Comparison of ENCODE assay signal across 11 mouse cellular contexts in the genomic region with DNA sequence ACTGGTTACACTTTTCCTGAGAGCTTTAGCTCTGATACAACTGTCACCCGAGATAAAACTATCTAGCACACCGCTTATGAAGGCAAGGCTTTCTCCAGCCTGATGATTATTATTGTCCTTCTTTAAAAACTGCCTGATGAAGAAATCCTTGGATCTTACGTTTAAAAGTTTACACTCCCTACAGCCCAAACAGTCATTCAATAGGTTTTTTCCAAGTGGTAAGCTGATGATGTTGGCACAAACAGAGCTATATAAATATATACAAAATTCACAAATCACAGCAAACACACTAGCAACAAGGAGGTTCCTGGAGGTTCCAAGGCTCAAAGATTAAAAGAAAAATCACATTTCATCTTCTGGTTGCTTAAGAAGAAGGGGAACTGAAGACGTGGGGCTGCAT. TPM values are rescaled to one million over a fixed set of nuclear protein-coding genes. Genes with fewer than 3 reads are reported as not detected.
DNase-seq lines count a peak whose midpoint lies in the region; ATAC-seq and TF ChIP-seq lines count a peak whose summit lies in the region.
"Had no signal": no experiment of that assay in that cellular context is flagged by ENCODE, and none has a peak within 500 bp of the region (broad histone marks: within the 10 kb centered on the region; RNA-seq: fewer than 3 reads in every experiment).

No protein-coding gene starts in this region.

- TF ChIP-seq POLR2A in olfactory bulb, adult 2 months (IDR thresholded peaks at IDR 0.05; ENCODE audit: insufficient read depth, low read depth, low read length) = no peak

- no peak for DNase-seq in embryonic facial prominence, embryonic 10.5 days (ENCODE audit: low spot score)
- DNase-seq in liver, embryonic 11.5 days (ENCODE audit: low spot score) = no peak
- DNase-seq in liver = no peak
- DNase-seq in adrenal gland, postnatal 36 days = no peak
- DNase-seq in urinary bladder, postnatal 25 days (ENCODE audit: low spot score) = no peak
- DNase-seq: lung, postnatal 4 days; right cerebral cortex, postnatal 25 days; thymus, postnatal 4 days had no signal

- peaks cover 42% of the 10 kb centered on the region for H3K4me1 ChIP-seq in embryonic facial prominence, embryonic 12.5 days
- peaks cover 81% of the 10 kb centered on the region for H3K4me1 ChIP-seq in embryonic facial prominence, embryonic 10.5 days
- peaks cover 71% of the 10 kb centered on the region for H3K4me1 ChIP-seq in liver, embryonic 11.5 days (replicated peaks; ENCODE audit: control insufficient read depth, insufficient read depth, low read length)
- H3K4me1 ChIP-seq in liver, embryonic 12.5 days = peaks cover 95% of the 10 kb centered on the region
- peaks cover 11% of the 10 kb centered on the region; the same call in 1 of the 2 replicates for H3K4me1 ChIP-seq in olfactory bulb, adult 2 months (ENCODE audit: control insufficient read depth, insufficient read depth, low read length)

- no peaks in the 10 kb centered on the region for H3K9me3 ChIP-seq in embryonic facial prominence, embryonic 12.5 days
- H3K9me3 ChIP-seq in embryonic facial prominence, embryonic 10.5 days = no peaks in the 10 kb centered on the region
- no peaks in the 10 kb centered on the region for H3K9me3 ChIP-seq in liver, embryonic 11.5 days (ENCODE audit: control insufficient read depth, low read length)
- H3K9me3 ChIP-seq in liver, embryonic 12.5 days (replicated peaks) = no peaks in the 10 kb centered on the region

- H3K4me3 ChIP-seq in embryonic facial prominence, embryonic 12.5 days = no peak overlapping the region
- no peak overlapping the region for H3K4me3 ChIP-seq in embryonic facial prominence, embryonic 10.5 days
- no peak overlapping the region for H3K4me3 ChIP-seq in liver, embryonic 11.5 days (ENCODE audit: low read depth, low read length)
- H3K4me3 ChIP-seq in liver, embryonic 12.5 days = no peak overlapping the region
- H3K4me3 ChIP-seq in olfactory bulb, adult 2 months (ENCODE audit: insufficient read depth, low read depth, low read length) = no peak overlapping the region

- H3K36me3 ChIP-seq in embryonic facial prominence, embryonic 12.5 days = no peaks in the 10 kb centered on the region
- H3K36me3 ChIP-seq in embryonic facial prominence, embryonic 10.5 days (replicated peaks) = 0 out of 2 replicates have a peak, but pooled peaks cover 5% of the 10 kb centered on the region
- no peaks in the 10 kb centered on the region for H3K36me3 ChIP-seq in liver, embryonic 11.5 days (ENCODE audit: control insufficient read depth, insufficient read depth, low read length)
- H3K36me3 ChIP-seq in liver, embryonic 12.5 days = peaks cover 34% of the 10 kb centered on the region

- H3K27me3 ChIP-seq in embryonic facial prominence, embryonic 12.5 days = peaks cover 9% of the 10 kb centered on the region; the same call in 1 of the 2 replicates
- H3K27me3 ChIP-seq in embryonic facial prominence, embryonic 10.5 days (replicated peaks; ENCODE audit: low read depth, poor library complexity, severe bottlenecking) = peaks cover 39% of the 10 kb centered on the region
- H3K27me3 ChIP-seq in liver, embryonic 11.5 days (replicated peaks; ENCODE audit: control insufficient read depth, insufficient read depth, low read length) = no peaks in the 10 kb centered on the region
- H3K27me3 ChIP-seq in liver, embryonic 12.5 days (replicated peaks) = 0 out of 2 replicates have a peak, but pooled peaks cover 6% of the 10 kb centered on the region

- no peak overlapping the region for H3K9ac ChIP-seq in embryonic facial prominence, embryonic 12.5 days
- H3K9ac ChIP-seq in liver, embryonic 11.5 days (ENCODE audit: low read depth, low read length) = no peak overlapping the region
- H3K9ac ChIP-seq in liver, embryonic 12.5 days = peak overlapping the region; percentile 2; the same call in 1 of the 2 replicates

- H3K4me2 ChIP-seq in embryonic facial prominence, embryonic 12.5 days (replicated peaks) = peak overlapping the region; percentile 25; the same call in 1 of the 2 replicates
- H3K4me2 ChIP-seq in liver, embryonic 11.5 days = peak overlapping the region; percentile 8; the same call in 1 of the 2 replicates
- 0 out of 2 replicates have a peak overlapping the region, but pooled peaks have one; percentile 15 for H3K4me2 ChIP-seq in liver, embryonic 12.5 days

- 48% methylated on average over 4 of the region's 4 CpGs for WGBS in embryonic facial prominence, embryonic 12.5 days
- 62% methylated on average over 4 of the region's 4 CpGs for WGBS in embryonic facial prominence, embryonic 10.5 days
- WGBS in liver, embryonic 11.5 days = 37% methylated on average over 4 of the region's 4 CpGs
- 29% methylated on average over 4 of the region's 4 CpGs for WGBS in liver, embryonic 12.5 days (ENCODE audit: insufficient replicate concordance)
- WGBS in olfactory bulb, adult 2 months = 21% methylated on average over 4 of the region's 4 CpGs

- no peak for TF ChIP-seq CTCF in olfactory bulb, adult 2 months (IDR thresholded peaks at IDR 0.05; ENCODE audit: insufficient read depth, low read depth, low read length)

- no peak for ATAC-seq in embryonic facial prominence, embryonic 12.5 days (ENCODE audit: insufficient number of reproducible peaks, insufficient read depth, low FRiP score, low TSS enrichment)
- ATAC-seq in liver, embryonic 11.5 days (replicated peaks; ENCODE audit: low FRiP score) = no peak
- ATAC-seq in liver, embryonic 12.5 days = no peak

- H3K27ac ChIP-seq in embryonic facial prominence, embryonic 12.5 days = no peak overlapping the region
- H3K27ac ChIP-seq in embryonic facial prominence, embryonic 10.5 days (replicated peaks) = no peak overlapping the region
- H3K27ac ChIP-seq in liver, embryonic 11.5 days (ENCODE audit: low read depth, low read length) = no peak overlapping the region
- H3K27ac ChIP-seq in liver, embryonic 12.5 days = no peak overlapping the region
- H3K27ac ChIP-seq in olfactory bulb, adult 2 months (ENCODE audit: insufficient read depth, low read depth, low read length) = peak overlapping the region; percentile 93

RNA-seq across cellular contexts. Expression of gene Zeb2, which starts 13.1 kb away (rescaled TPM):
- 47.4 and 49.3 TPM in 2 replicates for polyA plus RNA-seq in embryonic facial prominence, embryonic 12.5 days (2016; fragmentation: Nextera tagmentation; extraction: Ambion mirVana)
- polyA plus RNA-seq in embryonic facial prominence, embryonic 10.5 days (2016; fragmentation: Nextera tagmentation; extraction: Ambion mirVana) = 20.9 and 27.8 TPM in 2 replicates
- 32.8 and 33.2 TPM in 2 replicates for polyA plus RNA-seq in liver, embryonic 11.5 days (2014; fragmentation: Nextera tagmentation; extraction: Ambion mirVana)
- 22.1 and 24.3 TPM in 2 replicates for polyA plus RNA-seq in liver, embryonic 12.5 days (2016; fragmentation: Nextera tagmentation; extraction: Ambion mirVana)
- 125 and 1,127 TPM in 2 replicates for polyA plus RNA-seq in olfactory bulb, adult 2 months (2012; ENCODE audit: insufficient read depth, insufficient read length, low replicate concordance, missing spikeins)
- 100 to 1,000 TPM; 173 to 184 TPM for total RNA-seq in adrenal gland, postnatal 36 days (2021)
